Mouse (Mus musculus) stomach, postnatal 0 days (tissue): ENCODE data around the gene Pkp1. TPM values are rescaled to one million over a fixed set of nuclear protein-coding genes. Genes with fewer than 3 reads are reported as not detected.

Experiments
- ATAC-seq: fragments of 200-750 bp; cut with Nextera tagmentation; 2 replicates; pipeline ENCODE4 v1.8.0; 2017; ENCODE audit not compliant: low FRiP score, low TSS enrichment
- DNase-seq: peaks from one replicate; pipeline ENCODE4 v3.0.0-alpha.2; 2016; ENCODE audit warnings: low spot score
- H3K27ac ChIP-seq: fragments of 300-500 bp; sonication (generic); replicated peaks from 2 replicates; pipeline ENCODE4 v1.5.1; 2014; ENCODE audit warnings: mild to moderate bottlenecking, control low read depth
- H3K27me3 ChIP-seq: fragments of 300-500 bp; sonication (generic); 2 replicates; pipeline ENCODE4 v1.6.1; 2014; ENCODE audit warnings: low read length; ENCODE audit not compliant: control insufficient read depth, insufficient read depth
- H3K36me3 ChIP-seq: fragments of 300-500 bp; sonication (generic); 2 replicates; pipeline ENCODE4 v1.6.1; 2014; ENCODE audit warnings: low read length, mixed read lengths; ENCODE audit not compliant: control insufficient read depth, insufficient read depth
- H3K4me1 ChIP-seq: fragments of 300-500 bp; sonication (generic); replicated peaks from 2 replicates; pipeline ENCODE4 v1.6.1; 2014; ENCODE audit warnings: antibody characterized with exemption; ENCODE audit not compliant: control insufficient read depth, insufficient read depth
- H3K4me2 ChIP-seq: fragments of 300-500 bp; sonication (generic); replicated peaks from 2 replicates; pipeline ENCODE4 v1.6.1; 2014; ENCODE audit warnings: low read depth, mild to moderate bottlenecking, control low read depth, moderate library complexity
- H3K4me3 ChIP-seq: fragments of 300-500 bp; sonication (generic); 2 replicates; pipeline ENCODE4 v1.5.1; 2014; ENCODE audit warnings: low read depth, low read length, control low read depth
- H3K9ac ChIP-seq: fragments of 300-500 bp; sonication (generic); 2 replicates; pipeline ENCODE4 v1.6.1; 2014; ENCODE audit warnings: mild to moderate bottlenecking, low read length, control low read depth, mixed read lengths
- H3K9me3 ChIP-seq: fragments of 300-500 bp; sonication (generic); 2 replicates; pipeline ENCODE4 v1.6.1; 2016; ENCODE audit warnings: low read length; ENCODE audit not compliant: control insufficient read depth
- CTCF ChIP-seq: IDR thresholded peaks from 2 replicates; pipeline ENCODE4 v1.5.1; 2016; ENCODE audit warnings: antibody characterized with exemption, low read depth, mild to moderate bottlenecking, moderate library complexity
- EP300 ChIP-seq: optimal IDR thresholded peaks from 2 replicates; pipeline ENCODE3; 2016; ENCODE audit warnings: antibody characterized with exemption
- WGBS: fragments of 180-500 bp; shearing (Covaris S2); extraction: QIAGEN DNeasy Blood & Tissue Kit; methylation state at CpG from one replicate; pipeline ENCODE4 v1.1.7; 2014; 5-methylcytosine and 5-hydroxymethylcytosine counted together
- polyA plus RNA-seq: library from polyadenylated mRNA; unstranded; fragments of >200 nt; fragmentation: Nextera tagmentation; extraction: Ambion mirVana; gene quantifications from 2 replicates; pipeline ENCODE4 v1.2.1, GENCODE M21; 2015

Gene Pkp1
- polyA plus RNA-seq, 1 experiment from 2014 or later, result 29.8 TPM

DNA sequence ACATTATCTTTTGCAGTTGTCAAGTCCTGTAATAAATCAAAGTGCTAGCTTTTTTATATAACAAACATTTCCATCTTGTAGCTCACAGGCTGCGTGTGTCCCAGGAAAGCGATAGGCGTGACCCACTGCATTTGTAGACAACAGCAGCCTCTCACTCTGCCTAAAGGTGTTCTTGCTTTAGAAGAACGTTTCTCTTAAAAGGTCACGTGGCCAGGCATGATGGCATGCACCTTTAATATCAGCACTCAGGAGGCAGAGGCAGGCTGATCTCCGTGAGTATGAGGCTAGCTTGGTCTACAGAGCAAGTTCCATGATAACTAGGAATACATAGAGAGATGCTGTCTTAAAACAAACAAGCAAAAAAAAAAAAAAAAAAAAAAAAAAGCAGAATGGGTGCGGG, 60.5 kb downstream of the Pkp1 start:
- Histone ChIP-seq H3K4me2 (no peak overlapping the region), H3K27me3 (no peaks in the 10 kb centered on the region), H3K4me3 (no peak overlapping the region), H3K9ac (no peak overlapping the region), H3K36me3 (no peaks in the 10 kb centered on the region), H3K4me1 (no peaks in the 10 kb centered on the region), H3K27ac (no peak overlapping the region), H3K9me3 (no peaks in the 10 kb centered on the region)
- 81% methylated on average over 7 of the region's 7 CpGs for WGBS
- TF ChIP-seq EP300 (no peak), CTCF (no peak)
- no peak for DNase-seq
- no peak for ATAC-seq

DNA sequence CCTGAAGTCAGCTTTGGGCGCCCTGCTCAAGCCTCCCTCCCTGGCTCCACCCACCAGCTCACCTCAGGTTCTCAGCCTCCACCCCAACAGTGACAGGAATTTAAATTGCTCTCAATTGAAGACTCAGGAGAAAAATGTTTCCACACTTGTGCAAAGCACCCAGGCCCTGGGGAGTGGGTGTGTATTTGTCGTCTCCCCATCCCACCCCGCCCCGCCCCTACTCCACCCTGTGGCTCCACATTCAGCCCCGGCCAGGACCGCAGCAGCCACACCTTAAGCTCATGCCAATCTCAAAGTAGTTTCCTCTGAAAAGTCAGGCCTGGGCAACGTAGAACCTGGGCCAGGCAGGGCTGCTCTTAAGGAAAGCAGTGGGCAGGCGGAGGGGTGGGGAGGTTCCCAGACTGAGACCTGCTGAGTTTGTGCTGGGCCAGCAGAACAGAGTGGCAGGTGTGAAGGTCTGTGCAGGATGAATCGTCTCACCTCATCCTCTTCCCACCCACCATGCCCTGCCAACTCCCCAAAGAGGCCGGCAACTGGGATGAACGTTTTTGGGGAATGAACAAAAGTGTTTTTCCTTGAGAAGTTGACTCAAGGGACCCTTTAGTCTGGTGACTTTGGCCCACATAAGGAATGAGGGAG, 61.8 kb downstream of the Pkp1 start:
- H3K4me3 ChIP-seq, result no peak overlapping the region
- no peaks in the 10 kb centered on the region for H3K36me3 ChIP-seq
- 0 out of 2 replicates have a peak, but pooled peaks cover 2% of the 10 kb centered on the region for H3K4me1 ChIP-seq
- H3K27ac ChIP-seq, result no peak overlapping the region
- no peak overlapping the region for H3K4me2 ChIP-seq
- DNase-seq, result no peak
- H3K9ac ChIP-seq, result no peak overlapping the region
- no peaks in the 10 kb centered on the region for H3K27me3 ChIP-seq
- ATAC-seq, result peak; percentile 32; the same call in 1 of the 2 replicates
- TF ChIP-seq CTCF (no peak), EP300 (no peak)
- H3K9me3 ChIP-seq, result no peaks in the 10 kb centered on the region
- 43% methylated on average over 11 of the region's 11 CpGs for WGBS

DNA sequence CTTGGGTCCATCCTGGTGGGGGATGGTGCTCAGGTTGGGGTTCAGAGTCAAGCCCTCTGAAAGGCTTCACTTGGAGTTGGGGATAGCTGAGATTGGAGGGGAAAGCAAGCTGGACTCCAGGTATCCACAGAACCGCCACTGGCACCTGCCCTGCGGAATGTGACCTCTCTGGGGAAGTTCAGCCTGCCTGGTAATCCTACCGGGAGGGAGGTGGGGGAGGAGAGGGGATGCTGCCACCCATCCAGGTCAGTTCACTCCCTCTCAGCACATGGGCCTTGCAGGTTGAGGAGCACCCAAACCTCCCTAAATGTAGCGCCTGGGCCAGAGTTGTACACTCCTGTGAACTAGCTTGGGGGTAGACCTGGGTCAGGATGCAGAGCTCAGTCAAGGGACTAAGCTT, 62.9 kb downstream of the Pkp1 start:
- no peak overlapping the region for H3K4me2 ChIP-seq
- H3K36me3 ChIP-seq, result no peaks in the 10 kb centered on the region
- TF ChIP-seq EP300, result no peak
- TF ChIP-seq CTCF, result no peak
- WGBS, result 54% methylated on average over 4 of the region's 4 CpGs
- H3K27me3 ChIP-seq, result no peaks in the 10 kb centered on the region
- H3K9me3 ChIP-seq, result no peaks in the 10 kb centered on the region
- no peak overlapping the region for H3K9ac ChIP-seq
- 0 out of 2 replicates have a peak, but pooled peaks cover 5% of the 10 kb centered on the region for H3K4me1 ChIP-seq
- DNase-seq (no peak), ATAC-seq (no peak)
- 0 out of 2 replicates have a peak overlapping the region, but pooled peaks have one; percentile 30 for H3K27ac ChIP-seq
- no peak overlapping the region for H3K4me3 ChIP-seq

DNA sequence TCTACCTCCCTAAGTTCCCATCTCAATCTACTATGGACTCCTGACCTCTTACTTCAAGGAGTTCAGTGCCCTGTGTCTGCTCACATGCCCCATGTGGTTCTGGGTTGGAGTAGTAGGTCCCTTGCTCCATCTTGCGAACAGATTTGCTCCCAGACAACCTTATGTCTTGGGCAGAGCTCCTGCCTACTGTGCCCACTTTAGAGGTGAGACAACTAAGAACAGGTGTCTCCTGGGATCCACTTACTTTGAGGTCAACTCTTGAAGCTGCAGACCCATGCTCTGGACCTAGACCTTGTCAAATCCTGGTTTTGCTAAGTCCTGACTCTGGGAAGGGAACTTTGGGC, 63.7 kb downstream of the Pkp1 start:
- WGBS, result 96% methylated on average over 1 of the region's 1 CpGs
- no peak overlapping the region for H3K4me3 ChIP-seq
- no peak overlapping the region for H3K4me2 ChIP-seq
- H3K9me3 ChIP-seq, result no peaks in the 10 kb centered on the region
- no peaks in the 10 kb centered on the region for H3K36me3 ChIP-seq
- no peak overlapping the region for H3K27ac ChIP-seq
- TF ChIP-seq CTCF (no peak), EP300 (no peak)
- 0 out of 2 replicates have a peak, but pooled peaks cover 6% of the 10 kb centered on the region for H3K4me1 ChIP-seq
- no peak overlapping the region for H3K9ac ChIP-seq
- no peaks in the 10 kb centered on the region for H3K27me3 ChIP-seq
- DNase-seq (no peak), ATAC-seq (no peak)

DNA sequence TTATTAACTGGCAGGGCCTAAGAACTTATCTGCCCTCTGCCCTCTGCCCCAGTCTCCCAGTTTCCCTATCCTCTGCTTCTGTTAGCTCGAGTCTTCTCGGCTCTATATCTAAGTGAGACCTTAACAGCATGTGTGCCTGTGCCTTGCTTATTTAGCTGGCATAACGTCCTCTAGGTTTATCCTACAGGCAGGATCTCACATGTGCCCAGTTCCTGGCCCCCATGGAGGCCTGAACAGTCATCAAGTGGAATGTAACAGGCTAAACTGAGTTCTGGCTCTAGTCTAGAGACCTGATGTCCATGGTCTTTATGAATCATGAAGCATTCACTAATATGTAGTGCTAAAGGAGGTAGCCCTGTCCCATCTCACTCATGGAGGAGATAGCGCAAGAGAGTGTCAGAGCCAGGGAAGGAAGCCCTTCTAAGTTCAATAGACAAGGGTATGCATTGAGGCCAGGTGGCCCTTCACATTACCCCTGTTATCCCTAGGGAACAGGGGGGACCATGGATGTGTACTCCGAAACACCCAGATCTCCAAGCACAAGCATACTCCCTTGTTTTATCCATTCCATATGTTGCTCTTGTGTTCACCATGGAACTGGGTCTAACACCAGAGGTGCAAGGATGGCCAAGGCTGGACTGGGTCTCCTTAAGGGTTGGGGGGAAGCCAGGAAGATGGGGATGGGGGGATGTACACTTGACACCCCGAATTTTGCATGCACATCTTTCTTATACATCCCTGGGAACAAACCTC, 64.2 kb downstream of the Pkp1 start:
- ATAC-seq, result no peak

DNA sequence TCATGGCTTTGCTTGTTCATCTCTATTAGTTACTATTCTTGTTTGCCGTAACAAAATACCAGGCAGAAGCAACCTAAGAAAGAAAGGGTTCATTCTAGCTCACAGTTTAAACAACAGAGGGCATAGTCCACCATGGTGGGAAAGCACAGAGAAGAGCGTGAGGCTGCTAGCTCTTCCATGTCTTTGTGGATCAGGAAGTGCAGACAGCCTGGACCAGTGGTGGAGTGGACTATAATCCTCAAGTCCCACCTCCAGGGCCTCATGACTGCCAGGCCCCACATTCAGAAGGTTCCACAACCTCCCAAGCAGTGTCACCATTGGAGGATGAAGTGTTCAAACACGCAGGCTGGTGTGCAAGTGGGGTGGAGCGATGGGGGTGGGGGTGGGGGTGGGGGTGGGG, 65.8 kb downstream of the Pkp1 start:
- Histone ChIP-seq H3K27ac (peak overlapping the region; percentile 61; the same call in 1 of the 2 replicates), H3K9me3 (no peaks in the 10 kb centered on the region), H3K4me1 (0 out of 2 replicates have a peak, but pooled peaks cover 6% of the 10 kb centered on the region), H3K4me3 (no peak overlapping the region), H3K27me3 (no peaks in the 10 kb centered on the region), H3K9ac (no peak overlapping the region), H3K4me2 (no peak overlapping the region), H3K36me3 (no peaks in the 10 kb centered on the region)
- TF ChIP-seq EP300, result no peak
- TF ChIP-seq CTCF, result no peak
- ATAC-seq (peak; percentile 24; the same call in 1 of the 2 replicates), DNase-seq (no peak)
- WGBS, result 75% methylated on average over 4 of the region's 4 CpGs

More for the DNA sequence above, 64.2 kb downstream of the Pkp1 start:
- Histone ChIP-seq H3K27me3 (no peaks in the 10 kb centered on the region), H3K9me3 (no peaks in the 10 kb centered on the region), H3K27ac (no peak overlapping the region), H3K9ac (no peak overlapping the region), H3K36me3 (no peaks in the 10 kb centered on the region), H3K4me3 (no peak overlapping the region), H3K4me2 (no peak overlapping the region), H3K4me1 (0 out of 2 replicates have a peak, but pooled peaks cover 6% of the 10 kb centered on the region)
- DNase-seq, result no peak
- 87% methylated on average over 6 of the region's 6 CpGs for WGBS
- TF ChIP-seq EP300, result no peak
- TF ChIP-seq CTCF, result no peak
